Mouse (Mus musculus): ENCODE measurements around the gene Cldnd2.

Gene Cldnd2

DNA sequence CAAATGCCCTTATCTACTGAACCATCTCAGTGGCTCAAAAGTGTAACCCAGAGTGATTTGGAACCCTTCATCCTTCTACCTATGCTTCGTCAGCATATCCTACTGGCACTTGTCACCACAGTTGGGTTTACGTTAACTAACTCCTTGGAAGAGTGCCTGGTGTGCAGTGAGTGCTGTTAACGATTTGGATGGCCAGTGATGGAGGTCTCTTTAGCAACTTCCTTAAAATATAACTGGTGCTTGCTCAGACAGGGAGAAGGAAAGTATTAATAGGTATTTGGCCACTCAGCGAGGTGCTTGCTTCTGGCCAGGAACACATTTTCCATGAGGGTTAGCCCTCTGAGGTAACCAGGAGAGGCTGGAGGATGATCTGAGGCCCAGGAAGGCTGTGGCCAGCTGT, 7.2 kb downstream of the Cldnd2 start:
- no peak for DNase-seq (ENCODE audit: low spot score)

DNA sequence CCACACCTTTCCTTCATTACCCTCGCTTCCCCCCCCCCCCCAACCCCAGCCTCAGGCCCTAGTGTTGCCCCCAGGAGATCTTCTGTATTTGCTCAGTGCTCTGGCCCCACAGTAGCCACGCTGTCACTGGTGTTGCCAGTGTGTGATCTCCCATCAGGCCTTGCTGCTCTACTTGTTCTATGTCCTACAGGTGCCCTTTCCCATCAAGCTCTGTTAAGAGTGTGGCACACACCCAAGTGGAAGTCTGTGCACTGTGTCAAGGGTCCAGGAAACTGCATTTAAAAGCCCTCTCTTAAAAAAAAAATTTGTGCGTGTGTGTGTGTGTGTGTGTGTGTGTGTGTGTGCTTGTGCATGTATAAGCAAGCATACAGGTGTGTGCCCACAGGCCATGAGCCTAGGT, 7.7 kb downstream of the Cldnd2 start:
- no peak for DNase-seq (ENCODE audit: low spot score)

GRCm38 (mm10) chr7:43449811-43450210, 9.2 kb downstream of the Cldnd2 start:
- DNase-seq (ENCODE audit: low spot score) = no peak

DNA sequence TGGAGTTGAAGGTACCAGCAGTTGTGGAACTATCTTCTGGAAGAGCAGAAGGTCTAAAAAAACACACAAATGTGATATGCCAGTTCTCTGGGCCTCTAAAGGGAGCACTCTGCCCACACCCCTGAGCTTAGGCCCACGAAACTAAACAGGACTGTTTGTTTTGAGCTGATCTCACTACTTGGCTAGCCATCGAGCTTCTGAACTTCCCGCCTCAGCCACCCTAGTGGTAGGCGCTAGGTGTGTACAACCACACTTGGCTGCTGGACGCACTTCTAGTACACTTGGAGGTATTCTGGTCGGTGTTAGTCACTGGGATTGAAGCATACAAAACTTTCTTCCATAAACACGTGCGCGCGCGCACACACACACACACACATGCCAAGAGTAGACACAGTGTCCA, 11.1 kb downstream of the Cldnd2 start:
- DNase-seq (ENCODE audit: low spot score) = no peak

GRCm38 (mm10) chr7:43452609-43453008, 12.0 kb downstream of the Cldnd2 start:
- no peak for DNase-seq (ENCODE audit: low spot score)

DNA sequence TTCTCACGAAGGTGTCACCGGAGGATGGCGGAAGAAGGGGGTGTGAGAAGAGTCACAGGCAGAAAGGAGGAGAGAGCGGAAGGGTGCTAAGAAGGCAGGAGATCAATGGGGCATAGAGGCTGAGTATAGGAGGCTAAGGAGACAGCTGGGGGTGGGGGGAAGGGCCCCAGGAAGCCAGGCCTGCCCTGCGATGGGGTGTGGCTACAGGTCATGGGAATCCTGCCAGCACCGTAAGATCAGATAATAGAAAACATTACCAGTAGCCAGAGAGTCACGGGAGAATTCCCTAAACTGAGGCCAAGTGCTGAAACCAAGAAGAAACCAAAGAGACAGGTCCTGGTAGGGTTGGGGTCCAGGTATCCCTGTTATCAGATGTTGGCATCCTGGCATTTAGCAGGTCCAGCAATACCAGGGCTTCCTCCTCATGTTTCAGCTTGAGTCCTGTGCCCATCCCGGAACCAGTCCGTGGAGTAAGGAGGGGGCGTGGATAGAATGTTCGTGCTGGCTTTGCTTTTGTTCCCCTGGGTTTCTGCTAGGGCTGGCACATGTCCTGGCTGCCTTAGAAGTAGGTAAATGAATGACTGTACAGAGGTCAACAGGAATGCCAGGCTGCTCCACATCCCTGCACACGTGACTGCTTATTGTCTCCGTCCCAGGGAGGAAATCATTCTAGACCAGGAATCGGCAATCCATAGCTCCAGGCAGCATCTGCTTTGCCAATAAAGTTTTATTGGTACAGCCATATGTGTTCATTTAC, 13.2 kb downstream of the Cldnd2 start:
- DNase-seq (ENCODE audit: low spot score) = no peak

DNA sequence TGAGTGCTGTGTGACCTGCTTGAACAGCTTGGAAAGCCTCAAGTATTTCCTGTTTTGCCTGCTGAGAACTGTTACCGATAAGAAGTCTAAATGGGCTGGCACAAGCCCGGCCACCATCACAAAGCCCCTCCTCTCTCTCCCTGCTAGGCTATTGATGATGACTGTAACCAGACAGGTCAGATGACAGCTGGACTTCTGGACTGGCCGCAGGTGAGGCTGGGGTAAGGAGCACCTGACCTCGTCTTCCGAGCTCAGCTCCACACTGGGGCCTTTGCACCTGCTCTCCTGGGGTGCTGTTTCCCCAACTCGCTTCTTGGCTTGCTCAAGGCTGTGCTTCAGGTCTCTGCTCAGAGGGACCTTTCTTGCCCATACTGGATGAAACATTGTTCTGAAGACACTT, 13.8 kb downstream of the Cldnd2 start:
- DNase-seq (ENCODE audit: low spot score) = no peak

GRCm38 (mm10) chr7:43462851-43463250, 22.3 kb downstream of the Cldnd2 start, which contains the start of gene Vsig10l:
Gene Vsig10l, plus strand, starts transcription at chr7:43463151.
- DNase-seq (ENCODE audit: low spot score) = no peak

DNA sequence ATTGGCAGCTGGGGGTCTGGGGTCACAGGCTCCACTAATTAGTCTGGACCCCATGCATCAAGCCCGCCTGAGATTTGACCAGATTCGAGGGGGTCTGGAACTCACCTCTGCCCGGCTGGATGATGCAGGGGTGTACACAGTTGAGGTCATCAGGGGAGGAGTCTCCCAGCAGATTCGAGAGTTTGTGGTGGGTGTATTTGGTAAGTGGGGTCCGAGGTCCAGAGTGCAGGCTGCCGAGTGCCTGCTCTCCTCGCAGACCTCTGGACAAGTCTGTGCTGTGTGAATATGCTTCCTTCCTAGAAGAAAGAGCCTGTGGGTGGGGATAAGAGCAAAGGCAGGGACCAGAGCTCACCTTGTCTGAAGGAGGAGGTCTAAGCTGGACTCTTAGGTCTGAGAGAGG, 23.4 kb downstream of the Cldnd2 start:
- no peak for DNase-seq (ENCODE audit: low spot score)

DNA sequence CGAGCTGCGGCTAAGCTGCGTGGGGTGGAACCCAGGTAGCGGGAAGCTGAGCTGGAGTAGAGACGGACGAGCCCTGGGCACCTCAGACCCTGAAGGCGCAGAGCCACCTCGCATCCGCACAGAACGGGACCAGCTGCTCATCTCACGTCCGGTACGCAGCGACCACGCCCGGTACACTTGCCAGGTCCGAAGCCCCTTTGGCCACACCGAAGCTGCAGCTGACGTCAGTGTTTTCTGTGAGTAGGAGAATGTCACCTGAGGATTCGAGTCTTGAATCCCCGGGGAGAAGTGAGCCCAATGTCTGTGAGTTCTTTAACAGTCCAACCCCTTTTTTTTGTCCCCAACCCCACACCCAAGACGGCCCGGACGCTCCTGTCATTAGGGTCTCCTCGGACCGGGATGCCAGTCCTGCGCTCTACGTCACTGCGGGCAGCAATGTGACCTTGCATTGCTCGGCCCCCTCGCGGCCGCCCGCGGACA, 24.3 kb downstream of the Cldnd2 start:
- DNase-seq (ENCODE audit: low spot score) = no peak

DNA sequence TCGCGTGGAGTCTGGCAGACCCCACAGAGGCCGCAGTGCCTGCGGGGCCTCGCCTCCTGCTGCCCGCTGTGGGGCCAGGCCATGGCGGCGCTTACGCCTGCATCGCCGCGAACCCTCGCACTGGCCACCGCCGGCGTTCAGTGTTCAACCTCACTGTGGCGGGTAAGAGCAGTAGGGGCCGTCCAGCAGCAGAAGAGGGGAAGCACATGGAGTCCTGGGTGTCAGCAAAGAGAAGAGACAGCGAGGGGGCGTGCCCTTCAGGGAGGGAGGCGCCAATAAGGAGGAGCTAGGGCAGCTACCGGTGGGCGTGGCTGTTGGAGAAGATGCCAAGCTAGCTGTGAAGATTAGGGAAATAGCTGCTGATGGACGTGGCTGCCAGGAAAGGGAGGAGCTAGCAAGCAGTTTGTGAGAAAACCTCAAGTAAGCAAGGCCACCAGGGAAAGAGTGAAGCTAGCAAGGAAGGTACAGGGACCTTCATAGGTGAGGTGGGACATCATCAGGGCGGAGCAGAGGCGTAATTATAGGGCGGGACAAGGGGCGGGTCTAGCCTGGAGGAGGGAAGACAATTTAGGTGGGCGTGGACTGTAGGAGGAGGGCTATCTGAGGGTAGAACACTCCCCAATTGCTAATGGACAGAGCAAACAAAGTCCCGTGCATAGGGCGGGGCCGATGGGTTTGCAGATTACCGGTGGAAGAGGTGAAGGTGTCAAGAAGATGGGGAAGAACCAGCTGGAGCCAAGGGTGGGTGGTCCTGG, 24.9 kb downstream of the Cldnd2 start:
- peak; percentile 70 for DNase-seq (ENCODE audit: low spot score)

DNA sequence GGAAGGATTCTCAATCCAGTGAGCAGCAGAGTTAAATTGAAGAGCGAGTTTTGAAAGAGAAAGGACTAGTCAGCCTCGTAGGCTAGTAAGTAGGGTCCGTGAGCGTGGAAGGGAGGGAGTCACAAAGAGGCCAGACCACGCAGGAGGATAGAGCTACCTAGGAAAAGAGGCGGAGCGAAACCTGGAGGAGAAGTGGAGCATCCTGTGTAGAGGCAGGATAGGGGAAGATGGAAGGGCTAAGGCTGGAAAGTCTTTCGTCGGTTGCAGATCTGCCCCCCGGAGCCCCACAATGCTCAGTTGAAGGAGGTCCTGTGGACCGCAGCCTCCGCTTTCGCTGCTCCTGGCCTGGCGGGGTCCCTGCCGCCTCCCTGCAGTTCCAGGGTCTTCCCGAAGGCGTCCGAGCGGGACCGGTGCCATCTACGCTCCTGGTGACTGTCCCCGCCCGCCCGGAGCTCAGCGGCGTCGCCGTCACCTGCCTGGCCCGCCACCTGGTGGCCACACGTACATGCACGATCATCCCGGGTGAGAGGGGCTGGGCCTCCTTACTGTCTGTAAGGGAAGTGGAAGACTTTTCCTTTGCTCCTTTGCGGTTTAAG, 25.6 kb downstream of the Cldnd2 start:
- DNase-seq (ENCODE audit: low spot score) = no peak

GRCm38 (mm10) chr7:43470373-43470772, 29.8 kb downstream of the Cldnd2 start:
- DNase-seq (ENCODE audit: low spot score) = no peak

- no peak for DNase-seq (ENCODE audit: low spot score)
Measured at GRCm38 (mm10) chr7:43475706-43476105, 35.1 kb downstream of the Cldnd2 start.

DNA sequence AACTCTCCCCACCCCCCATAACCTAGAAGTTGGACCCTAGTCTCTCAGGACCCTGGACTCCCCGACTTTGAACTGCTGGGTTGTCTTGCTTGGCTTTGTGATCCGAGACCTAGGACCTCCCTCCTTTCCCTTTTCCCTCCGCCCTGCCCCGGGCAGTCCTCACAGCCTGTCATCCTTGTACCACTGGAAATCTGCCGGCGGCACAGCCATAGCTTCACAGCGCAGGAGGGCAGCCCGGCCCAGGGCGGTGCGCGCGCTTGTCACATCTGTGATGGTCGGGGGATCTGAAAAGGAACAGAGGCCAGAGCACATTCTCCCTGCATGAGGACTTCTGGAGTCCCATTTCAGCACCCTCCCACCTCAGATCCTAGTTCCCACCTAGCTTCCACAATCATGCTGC, 35.8 kb downstream of the Cldnd2 start:
- no peak for DNase-seq (ENCODE audit: low spot score)

DNA sequence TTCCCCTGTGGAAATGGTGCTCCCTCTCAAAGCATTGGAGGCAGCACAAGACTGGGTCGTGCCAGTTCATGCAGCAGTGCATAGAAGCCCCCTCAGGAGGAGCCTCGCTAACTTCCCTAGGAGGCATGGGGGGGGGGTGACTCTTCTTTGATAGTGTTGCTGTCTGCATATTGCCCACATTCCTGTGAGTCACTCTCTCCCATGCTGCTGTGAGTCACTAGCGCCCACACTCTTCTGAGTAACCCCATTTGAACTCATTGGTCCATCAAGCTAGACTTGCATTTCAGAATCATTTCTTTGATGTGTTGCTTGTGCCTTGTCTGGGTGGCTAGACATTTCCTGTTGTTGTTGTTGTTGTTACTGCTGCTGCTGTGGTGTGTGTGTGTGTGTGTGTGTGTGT, 40.6 kb downstream of the Cldnd2 start:
- no peak for DNase-seq (ENCODE audit: low spot score)

- no peak for DNase-seq (ENCODE audit: low spot score)
Measured at GRCm38 (mm10) chr7:43482090-43482716, 41.6 kb downstream of the Cldnd2 start.

- no peak for DNase-seq (ENCODE audit: low spot score)
Measured at GRCm38 (mm10) chr7:43483236-43483635, 42.7 kb downstream of the Cldnd2 start.

DNA sequence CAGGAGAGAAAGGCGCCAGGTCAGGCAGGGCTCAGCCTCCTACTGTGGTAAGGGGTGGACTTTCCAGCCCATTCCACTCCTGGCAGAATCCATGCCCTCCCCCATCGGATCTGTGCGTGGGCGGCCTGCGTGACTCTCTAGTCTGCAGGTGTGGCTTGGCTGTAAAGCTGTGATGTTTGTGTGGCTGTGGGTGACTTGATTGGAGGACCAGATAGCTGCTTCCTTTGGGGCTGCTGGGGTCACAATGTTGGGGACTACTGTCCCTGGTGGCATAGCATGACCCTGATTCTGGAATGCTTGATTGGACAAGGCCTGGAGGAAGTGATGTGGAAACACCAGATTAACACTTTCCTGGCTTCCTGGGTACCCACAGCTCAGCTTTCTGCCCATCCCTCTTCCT, 48.1 kb downstream of the Cldnd2 start:
- no peak for DNase-seq (ENCODE audit: low spot score)

DNA sequence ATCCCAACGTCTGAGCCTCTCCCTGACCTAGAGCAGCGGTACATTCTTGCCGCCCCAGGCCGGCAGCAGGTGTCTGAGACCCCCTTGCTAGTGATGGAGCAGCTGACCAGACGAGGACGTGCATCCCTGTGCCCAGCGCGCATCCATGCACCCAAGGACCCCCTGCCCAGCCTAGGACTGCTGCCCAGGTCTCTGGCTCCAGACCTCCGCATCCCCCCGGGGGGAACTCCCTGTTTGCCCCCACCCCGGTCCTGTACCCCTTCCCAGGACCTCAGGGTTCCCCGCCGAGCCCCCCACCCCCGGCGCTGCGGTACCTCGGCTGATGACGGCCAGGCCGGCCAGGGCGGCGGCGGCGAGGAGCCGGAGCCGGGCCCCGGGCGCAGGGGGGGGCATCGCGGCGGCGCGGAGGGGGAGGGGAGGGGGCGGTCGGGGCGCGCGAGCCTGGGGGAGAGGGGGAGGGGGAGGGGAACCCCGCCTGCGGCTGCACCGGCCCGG, 49.1 kb downstream of the Cldnd2 start, which contains the start of gene Iglon5:
Gene Iglon5 (minus strand): TSS at position 445 of the 495 bp plus-strand sequence.
- DNase-seq (ENCODE audit: low spot score) = no peak

DNA sequence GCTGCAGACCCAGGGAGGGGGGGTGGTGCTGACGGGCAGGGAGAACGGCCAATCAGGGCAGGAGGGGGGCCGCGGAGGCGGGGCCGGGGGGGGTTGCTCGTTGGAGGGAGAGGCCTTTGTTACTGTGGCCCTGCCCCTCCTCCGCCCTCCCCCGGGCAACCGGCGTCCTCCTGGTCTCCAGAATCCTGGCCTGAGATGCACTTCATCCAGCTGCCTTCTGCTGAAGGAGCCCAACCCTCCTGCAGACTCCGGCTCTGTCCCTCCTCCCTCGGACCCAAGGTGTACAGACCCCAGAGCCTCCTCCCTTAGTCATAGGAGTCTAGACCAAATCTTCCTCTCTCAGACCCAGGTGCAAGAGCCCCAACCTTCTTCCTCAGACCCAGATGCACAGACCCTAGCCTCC, 49.6 kb downstream of the Cldnd2 start:
- no peak for DNase-seq (ENCODE audit: low spot score)

GRCm38 (mm10) chr7:43490861-43491260, 50.3 kb downstream of the Cldnd2 start:
- no peak for DNase-seq (ENCODE audit: low spot score)
